Mouse (Mus musculus) cortical plate, adult 2 months (tissue): ENCODE measurements around the gene Etv3. TPM values are rescaled to one million over a fixed set of nuclear protein-coding genes. Genes with fewer than 3 reads are reported as not detected.

Experiments used
- H3K27ac ChIP-seq: fragments of 200-500 bp; 2 replicates; pipeline ENCODE4 v1.5.1; 2012; ENCODE audit warnings: low read length, control low read depth, inconsistent platforms; ENCODE audit not compliant: insufficient read depth
- H3K4me1 ChIP-seq: fragments of 200-500 bp; 2 replicates; pipeline ENCODE4 v1.6.1; 2011; ENCODE audit warnings: low read length; ENCODE audit not compliant: control insufficient read depth, insufficient read depth
- H3K4me3 ChIP-seq: fragments of 200-500 bp; 2 replicates; pipeline ENCODE4 v1.5.1; 2011; ENCODE audit warnings: mild to moderate bottlenecking, low read length, control low read depth; ENCODE audit not compliant: insufficient read depth
- CTCF ChIP-seq: fragments of 200-500 bp; IDR thresholded peaks from 2 replicates; pipeline ENCODE4 v1.5.1; 2011; ENCODE audit warnings: mild to moderate bottlenecking, control low read depth, low read length; ENCODE audit not compliant: insufficient read depth; ENCODE audit errors: extremely low read depth
- POLR2A ChIP-seq: fragments of 200-500 bp; IDR thresholded peaks from 2 replicates; pipeline ENCODE4 v1.6.1; 2011; ENCODE audit warnings: mild to moderate bottlenecking, low read length, control low read depth; ENCODE audit not compliant: insufficient read depth; ENCODE audit errors: extremely low read depth
- polyA plus RNA-seq: library from polyadenylated mRNA; depleted of rRNA; stranded (reverse); fragments of >200 nt; gene quantifications from 2 replicates; pipeline ENCODE4 v1.2.3, GENCODE M21; 2012; rRNA removed

Gene Etv3
- polyA plus RNA-seq, 1 experiment = 14.0 TPM

DNA sequence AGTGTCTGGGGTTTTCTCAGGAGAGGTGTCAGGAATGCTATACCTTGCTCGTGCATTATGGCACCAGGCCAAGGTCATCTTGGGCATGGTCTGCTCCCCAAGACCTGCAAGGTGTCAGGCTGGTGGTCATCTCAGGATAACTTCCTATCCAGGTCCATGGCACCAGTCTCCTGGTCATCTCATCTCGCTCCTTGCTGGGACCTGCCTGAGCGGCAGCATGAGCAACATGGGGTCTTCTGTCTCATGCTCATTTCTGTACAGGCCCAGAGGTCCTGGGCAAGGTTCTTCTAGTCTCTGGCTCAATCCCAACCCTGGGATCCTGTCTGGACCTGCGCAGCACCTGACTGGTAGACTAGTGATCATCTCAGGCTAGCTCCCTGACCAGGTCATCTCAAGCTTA, 57.1 kb downstream of the Etv3 start:
- H3K4me3 ChIP-seq = no peak overlapping the region
- TF ChIP-seq POLR2A (no peak), CTCF (no peak)
- H3K4me1 ChIP-seq = no peaks in the 10 kb centered on the region
- H3K27ac ChIP-seq = no peak overlapping the region

Other genes with a start within 250 kb of the Etv3 start
- 0.08 TPM in 1 of 2 replicates, not detected in the other for gene Cd5l, start 167.5 kb upstream of the Etv3 start, polyA plus RNA-seq
- 0.61 and 0.62 TPM in 2 replicates for gene Fcrl1, start 149.0 kb upstream of the Etv3 start, polyA plus RNA-seq
- gene Fcrl5, start 89.6 kb upstream of the Etv3 start, polyA plus RNA-seq = not detected in 2 replicates
- 36.0 and 38.0 TPM in 2 replicates for gene Arhgef11, start 92.2 kb downstream of the Etv3 start, polyA plus RNA-seq
- gene Lrrc71, start 223.2 kb downstream of the Etv3 start, polyA plus RNA-seq = 0.38 and 0.81 TPM in 2 replicates